8 mouse cellular contexts compared by ENCODE assay signal in the genomic region with DNA sequence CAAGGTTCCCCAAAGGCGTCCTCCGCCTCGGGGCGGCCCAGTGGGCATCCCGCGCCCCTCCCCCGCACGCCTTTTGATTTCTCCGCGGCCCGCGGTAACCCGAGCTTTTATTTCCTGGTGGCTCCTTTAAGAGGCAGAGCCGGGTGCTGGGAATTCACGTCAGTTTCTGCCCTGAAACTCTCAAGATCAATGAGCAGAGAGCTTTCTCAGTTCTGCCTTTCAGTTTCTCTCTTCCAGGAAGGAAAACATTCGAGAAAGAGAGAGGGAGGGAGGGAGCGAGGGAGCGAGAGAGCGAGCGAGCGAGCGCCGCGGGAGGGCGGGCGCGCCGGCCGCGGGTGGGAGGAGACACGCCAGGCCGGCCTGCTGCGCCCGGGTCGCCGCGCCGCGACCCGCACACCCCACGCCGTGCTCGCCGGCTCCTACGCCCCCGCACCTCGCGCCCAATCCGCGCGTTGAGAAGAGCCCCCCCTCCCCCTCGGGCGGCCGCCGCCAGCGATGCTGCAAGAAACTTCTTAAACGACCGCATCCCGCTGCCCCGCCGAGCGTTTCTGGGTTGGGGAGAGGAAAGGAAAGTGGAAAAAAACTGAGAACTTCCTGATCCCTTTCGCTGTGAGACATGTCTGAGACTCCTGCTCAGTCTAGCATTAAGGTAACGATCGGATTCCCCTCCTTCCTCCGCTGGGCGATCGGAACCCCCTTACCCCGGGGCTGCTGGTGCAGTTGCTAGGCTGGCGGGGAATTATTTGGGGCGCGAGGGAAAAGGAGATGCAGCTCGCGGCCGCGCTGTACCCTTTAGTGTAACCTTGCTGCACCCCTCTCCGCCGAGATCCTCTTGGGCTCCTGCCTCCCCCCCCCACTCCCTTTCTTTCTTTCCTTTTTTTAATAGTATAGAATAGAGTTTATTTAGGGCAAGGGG. TPM values are rescaled to one million over a fixed set of nuclear protein-coding genes. Genes with fewer than 3 reads are reported as not detected.
DNase-seq lines count a peak whose midpoint lies in the region; ATAC-seq lines count a peak whose summit lies in the region.

Gene Etv6 (plus strand): TSS at position 211 of the 916 bp plus-strand sequence.

- peak; percentile 59 for DNase-seq in T-cell, adult 2 months (ENCODE audit: low spot score)
- DNase-seq in cerebellum, postnatal 14 days, result peak; percentile 78 to 79
- peak; percentile 71 to 74 for DNase-seq in frontal cortex, postnatal 14 days (ENCODE audit: low spot score in 2 of 2)
- peak; percentile 74 for DNase-seq in left cerebral cortex, adult 11 months (ENCODE audit: low spot score)
- peak; percentile 89 for DNase-seq in lung, postnatal 36 days
- peak; percentile 61 for DNase-seq in retina, postnatal 7 days (ENCODE audit: low read depth, low spot score)
- peak; percentile 54 to 83 for DNase-seq in urinary bladder, adult 18-20 months (ENCODE audit: low spot score in 2 of 2)

- peak within 1 kb of the TSS; percentile 74 for H3K4me3 ChIP-seq in hindbrain, embryonic 12.5 days

- H3K27ac ChIP-seq in hindbrain, embryonic 12.5 days, result peak within 1 kb of the TSS; percentile 100

- H3K4me2 ChIP-seq in hindbrain, embryonic 12.5 days (replicated peaks), result peak within 1 kb of the TSS; percentile 61

- peak within 1 kb of the TSS; percentile 98 for H3K9ac ChIP-seq in hindbrain, embryonic 12.5 days

- H3K4me1 ChIP-seq in hindbrain, embryonic 12.5 days, result peaks cover 46% of the 10 kb centered on the region

- no peaks in the 10 kb centered on the region for H3K27me3 ChIP-seq in hindbrain, embryonic 12.5 days

- no peaks in the 10 kb centered on the region for H3K36me3 ChIP-seq in hindbrain, embryonic 12.5 days

- under 1% methylated on average over 48 of the region's 78 CpGs for WGBS in hindbrain, embryonic 12.5 days

- H3K9me3 ChIP-seq in hindbrain, embryonic 12.5 days (replicated peaks), result no peaks in the 10 kb centered on the region

- peak; percentile 55 for ATAC-seq in hindbrain, embryonic 12.5 days (ENCODE audit: low FRiP score)

RNA-seq across cellular contexts. Expression of gene Etv6, which starts in this region (rescaled TPM):
- 11.7 and 13.1 TPM in 2 replicates for polyA plus RNA-seq in hindbrain, embryonic 12.5 days (2016; fragmentation: Nextera tagmentation; extraction: Ambion mirVana)

Comparison
In these comparisons a context has a peak if more than half of its experiments do, and no peak if none do; other contexts are left out.
1. Peak in every context shown above with its lines: DNase-seq, ATAC-seq, H3K4me3 ChIP-seq and H3K27ac ChIP-seq.